Mouse (Mus musculus): ENCODE data around the gene Bspry. TPM values are rescaled to one million over a fixed set of nuclear protein-coding genes. Genes with fewer than 3 reads are reported as not detected.

The Bspry gene
- 0.77 and 1.1 TPM in 2 replicates for polyA plus RNA-seq (2015; fragmentation: Nextera tagmentation; extraction: Ambion mirVana)

- no peak within 1 kb of the TSS for H3K27ac ChIP-seq (replicated peaks)
- peak within 1 kb of the TSS; percentile 49 for H3K4me3 ChIP-seq
- peaks cover 24% of the 10 kb centered on the region for H3K27me3 ChIP-seq
- peaks cover 11% of the 10 kb centered on the region for H3K4me1 ChIP-seq (replicated peaks)
- peak; percentile 89 for ATAC-seq (ENCODE audit: low FRiP score, low read depth)
- peak within 1 kb of the TSS; percentile 78 for H3K4me2 ChIP-seq
- peak within 1 kb of the TSS; percentile 38; the same call in 1 of the 2 replicates for H3K9ac ChIP-seq
- H3K9me3 ChIP-seq: no peaks in the 10 kb centered on the region
- 3% methylated on average over 68 of the region's 71 CpGs for WGBS
- no peaks in the 10 kb centered on the region for H3K36me3 ChIP-seq
Observed at GRCm38 (mm10) chr4:62479937-62480708, at the start of gene Bspry. TSS of gene Bspry (plus strand) at chr4:62480053.

DNA sequence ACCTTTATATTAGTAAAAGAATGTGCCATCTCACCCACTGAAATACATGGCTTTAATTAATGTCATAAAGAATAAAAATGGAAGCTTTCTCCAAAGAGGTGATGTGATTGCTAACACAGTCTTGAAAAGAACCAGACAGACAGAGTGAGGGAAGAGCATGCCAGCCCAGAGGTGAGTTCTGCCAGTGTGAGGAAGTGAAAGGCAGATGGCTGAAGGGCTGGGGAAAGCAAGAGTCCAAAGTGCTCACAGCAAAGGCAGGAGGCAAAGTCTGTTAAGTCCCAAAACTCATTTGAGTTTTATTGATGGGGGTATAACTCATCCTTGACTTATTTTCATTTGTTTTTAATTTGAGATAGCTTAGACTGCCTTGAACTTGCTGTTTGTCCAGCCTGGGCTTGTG lies 49.2 kb upstream of the Bspry start:
- H3K4me3 ChIP-seq: no peak overlapping the region
- H3K9ac ChIP-seq: no peak overlapping the region
- H3K9me3 ChIP-seq: no peaks in the 10 kb centered on the region
- H3K27ac ChIP-seq (replicated peaks): no peak overlapping the region
- ATAC-seq (ENCODE audit: low FRiP score, low read depth): no peak
- H3K4me2 ChIP-seq: no peak overlapping the region
- H3K4me1 ChIP-seq (replicated peaks): no peaks in the 10 kb centered on the region
- H3K27me3 ChIP-seq: no peaks in the 10 kb centered on the region
- 0 out of 2 replicates have a peak, but pooled peaks cover 5% of the 10 kb centered on the region for H3K36me3 ChIP-seq

DNA sequence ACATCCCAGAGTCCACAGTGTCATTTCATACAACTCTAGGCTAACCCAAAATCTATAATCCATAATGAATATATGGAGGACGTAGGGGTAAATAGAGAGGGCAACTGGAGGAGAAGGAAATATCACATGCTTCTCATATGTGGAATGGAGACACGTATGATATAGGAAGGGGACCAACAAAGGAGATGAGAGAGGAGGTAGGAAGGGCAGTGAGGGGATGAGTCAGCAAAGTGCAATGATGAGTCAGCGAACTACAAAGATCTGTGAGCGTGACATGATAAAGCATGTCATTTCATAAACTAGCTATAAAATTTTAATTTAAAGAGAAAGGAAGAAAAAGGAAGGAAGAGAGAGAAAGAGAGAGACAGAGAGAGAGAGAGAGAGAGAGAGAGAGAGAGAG lies 48.3 kb upstream of the Bspry start:
- Histone ChIP-seq H3K9ac (no peak overlapping the region), H3K36me3 (no peaks in the 10 kb centered on the region), H3K4me2 (no peak overlapping the region), H3K4me3 (no peak overlapping the region), H3K27me3 (no peaks in the 10 kb centered on the region), H3K4me1 (replicated peaks) (no peaks in the 10 kb centered on the region), H3K9me3 (no peaks in the 10 kb centered on the region), H3K27ac (replicated peaks) (no peak overlapping the region)
- ATAC-seq (ENCODE audit: low FRiP score, low read depth): no peak
- 88% methylated on average over 4 of the region's 4 CpGs for WGBS

- Histone ChIP-seq H3K27me3 (no peaks in the 10 kb centered on the region), H3K9me3 (no peaks in the 10 kb centered on the region), H3K4me2 (no peak overlapping the region), H3K4me3 (no peak overlapping the region), H3K4me1 (replicated peaks) (no peaks in the 10 kb centered on the region), H3K9ac (no peak overlapping the region), H3K36me3 (no peaks in the 10 kb centered on the region), H3K27ac (replicated peaks) (no peak overlapping the region)
- WGBS: 80% methylated on average over 7 of the region's 7 CpGs
- no peak for ATAC-seq (ENCODE audit: low FRiP score, low read depth)
Observed at GRCm38 (mm10) chr4:62433939-62434870, 45.6 kb upstream of the Bspry start.

DNA sequence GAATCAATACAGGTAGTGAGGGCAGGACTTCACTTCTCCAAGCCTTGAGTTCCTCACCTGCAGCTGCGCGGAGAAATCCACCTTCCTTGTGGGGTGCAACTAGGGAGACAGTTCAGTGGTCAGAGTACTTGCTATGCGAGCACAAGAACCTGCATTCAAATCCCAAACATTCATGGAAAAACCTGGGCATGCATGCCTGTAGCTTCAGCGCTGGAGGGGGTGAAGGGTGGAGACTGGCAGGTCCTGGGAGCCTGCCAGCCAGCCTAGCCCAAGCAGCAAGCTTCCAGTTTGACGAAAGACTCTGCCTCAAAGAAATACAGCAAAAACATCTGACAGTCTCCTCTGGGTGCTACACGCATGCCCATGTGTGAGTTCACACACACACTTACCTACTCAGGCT lies 44.8 kb upstream of the Bspry start, which contains the start of gene Rnf183:
Gene Rnf183 (minus strand): TSS at position 172 of the 400 bp plus-strand sequence.
- no peaks in the 10 kb centered on the region for H3K9me3 ChIP-seq
- no peak within 1 kb of the TSS for H3K27ac ChIP-seq (replicated peaks)
- no peaks in the 10 kb centered on the region for H3K4me1 ChIP-seq (replicated peaks)
- no peak within 1 kb of the TSS for H3K9ac ChIP-seq
- no peaks in the 10 kb centered on the region for H3K36me3 ChIP-seq
- H3K27me3 ChIP-seq: no peaks in the 10 kb centered on the region
- no peak within 1 kb of the TSS for H3K4me3 ChIP-seq
- 86% methylated on average over 6 of the region's 6 CpGs for WGBS
- ATAC-seq (ENCODE audit: low FRiP score, low read depth): no peak
- no peak within 1 kb of the TSS for H3K4me2 ChIP-seq

- no peak for ATAC-seq (ENCODE audit: low FRiP score, low read depth)
- no peaks in the 10 kb centered on the region for H3K9me3 ChIP-seq
- no peak overlapping the region for H3K4me2 ChIP-seq
- H3K36me3 ChIP-seq: no peaks in the 10 kb centered on the region
- no peak overlapping the region for H3K27ac ChIP-seq (replicated peaks)
- H3K4me3 ChIP-seq: no peak overlapping the region
- H3K27me3 ChIP-seq: no peaks in the 10 kb centered on the region
- H3K9ac ChIP-seq: no peak overlapping the region
- WGBS: 92% methylated on average over 3 of the region's 3 CpGs
- no peaks in the 10 kb centered on the region for H3K4me1 ChIP-seq (replicated peaks)
Observed at GRCm38 (mm10) chr4:62437256-62437778, 42.5 kb upstream of the Bspry start.

- WGBS: 85% methylated on average over 7 of the region's 7 CpGs
- Histone ChIP-seq H3K27ac (replicated peaks) (no peak overlapping the region), H3K27me3 (no peaks in the 10 kb centered on the region), H3K9me3 (no peaks in the 10 kb centered on the region), H3K4me2 (no peak overlapping the region), H3K4me1 (replicated peaks) (no peaks in the 10 kb centered on the region), H3K4me3 (no peak overlapping the region), H3K9ac (no peak overlapping the region), H3K36me3 (no peaks in the 10 kb centered on the region)
- ATAC-seq (ENCODE audit: low FRiP score, low read depth): no peak
Observed at GRCm38 (mm10) chr4:62437871-62438270, 42.0 kb upstream of the Bspry start.

GRCm38 (mm10) chr4:62439793-62440192 lies 40.1 kb upstream of the Bspry start:
- H3K9ac ChIP-seq: no peak overlapping the region
- WGBS: 79% methylated on average over 4 of the region's 4 CpGs
- no peaks in the 10 kb centered on the region for H3K9me3 ChIP-seq
- no peaks in the 10 kb centered on the region for H3K36me3 ChIP-seq
- no peak overlapping the region for H3K4me3 ChIP-seq
- no peak overlapping the region for H3K27ac ChIP-seq (replicated peaks)
- no peaks in the 10 kb centered on the region for H3K4me1 ChIP-seq (replicated peaks)
- no peak for ATAC-seq (ENCODE audit: low FRiP score, low read depth)
- no peak overlapping the region for H3K4me2 ChIP-seq
- H3K27me3 ChIP-seq: no peaks in the 10 kb centered on the region

DNA sequence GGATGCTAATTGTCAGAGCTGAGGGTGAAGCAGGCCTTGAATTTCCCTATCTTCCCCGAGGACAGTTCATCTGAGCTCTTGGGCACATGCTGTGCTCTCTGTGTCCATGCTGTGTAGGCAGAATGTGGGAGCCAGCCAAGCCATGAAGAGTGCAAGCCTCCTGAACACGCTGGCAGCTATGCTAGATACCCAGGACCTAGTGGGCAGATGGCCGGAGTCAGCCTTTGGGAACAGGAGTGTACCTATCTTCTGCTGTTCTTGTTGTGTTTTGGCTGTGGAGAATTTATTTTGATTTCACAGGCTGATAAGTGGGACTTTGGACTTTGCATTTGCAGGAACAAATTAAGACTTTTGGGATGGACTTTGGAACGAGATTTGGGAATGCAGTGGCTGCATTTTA lies 39.3 kb upstream of the Bspry start:
- WGBS: 75% methylated on average over 4 of the region's 4 CpGs
- H3K9ac ChIP-seq: no peak overlapping the region

GRCm38 (mm10) chr4:62440986-62441385 lies 38.9 kb upstream of the Bspry start:
- no peak for ATAC-seq (ENCODE audit: low FRiP score, low read depth)
- Histone ChIP-seq H3K4me1 (replicated peaks) (no peaks in the 10 kb centered on the region), H3K4me3 (no peak overlapping the region)

More for the DNA sequence above, 39.3 kb upstream of the Bspry start:
- H3K9me3 ChIP-seq: no peaks in the 10 kb centered on the region
- no peak overlapping the region for H3K27ac ChIP-seq (replicated peaks)
- H3K4me2 ChIP-seq: no peak overlapping the region
- H3K36me3 ChIP-seq: no peaks in the 10 kb centered on the region
- no peaks in the 10 kb centered on the region for H3K27me3 ChIP-seq
- ATAC-seq (ENCODE audit: low FRiP score, low read depth): no peak
- no peak overlapping the region for H3K4me3 ChIP-seq
- H3K4me1 ChIP-seq (replicated peaks): no peaks in the 10 kb centered on the region

GRCm38 (mm10) chr4:62454995-62455394 lies 24.9 kb upstream of the Bspry start:
- Histone ChIP-seq H3K9me3 (no peaks in the 10 kb centered on the region), H3K27me3 (no peaks in the 10 kb centered on the region), H3K4me1 (replicated peaks) (no peaks in the 10 kb centered on the region), H3K36me3 (no peaks in the 10 kb centered on the region), H3K27ac (replicated peaks) (no peak overlapping the region), H3K9ac (no peak overlapping the region), H3K4me2 (no peak overlapping the region), H3K4me3 (no peak overlapping the region)
- WGBS: 63% methylated on average over 5 of the region's 5 CpGs
- ATAC-seq (ENCODE audit: low FRiP score, low read depth): no peak

More at GRCm38 (mm10) chr4:62440986-62441385, 38.9 kb upstream of the Bspry start:
- Histone ChIP-seq H3K4me2 (no peak overlapping the region), H3K27me3 (no peaks in the 10 kb centered on the region), H3K36me3 (no peaks in the 10 kb centered on the region), H3K9me3 (no peaks in the 10 kb centered on the region), H3K27ac (replicated peaks) (no peak overlapping the region), H3K9ac (no peak overlapping the region)
- 68% methylated on average over 4 of the region's 4 CpGs for WGBS

- no peaks in the 10 kb centered on the region for H3K27me3 ChIP-seq
- H3K4me1 ChIP-seq (replicated peaks): no peaks in the 10 kb centered on the region
- no peak overlapping the region for H3K27ac ChIP-seq (replicated peaks)
- no peak overlapping the region for H3K4me2 ChIP-seq
- H3K4me3 ChIP-seq: no peak overlapping the region
- H3K9me3 ChIP-seq: no peaks in the 10 kb centered on the region
- WGBS: 80% methylated on average over 3 of the region's 3 CpGs
- ATAC-seq (ENCODE audit: low FRiP score, low read depth): no peak
- H3K9ac ChIP-seq: no peak overlapping the region
- H3K36me3 ChIP-seq: peaks cover 5% of the 10 kb centered on the region; the same call in 1 of the 2 replicates
Observed at GRCm38 (mm10) chr4:62459081-62459480, 20.8 kb upstream of the Bspry start.

Data from hindbrain, embryonic 15.5 days (tissue).